25 mouse cellular contexts compared by ENCODE assay signal in the genomic region with DNA sequence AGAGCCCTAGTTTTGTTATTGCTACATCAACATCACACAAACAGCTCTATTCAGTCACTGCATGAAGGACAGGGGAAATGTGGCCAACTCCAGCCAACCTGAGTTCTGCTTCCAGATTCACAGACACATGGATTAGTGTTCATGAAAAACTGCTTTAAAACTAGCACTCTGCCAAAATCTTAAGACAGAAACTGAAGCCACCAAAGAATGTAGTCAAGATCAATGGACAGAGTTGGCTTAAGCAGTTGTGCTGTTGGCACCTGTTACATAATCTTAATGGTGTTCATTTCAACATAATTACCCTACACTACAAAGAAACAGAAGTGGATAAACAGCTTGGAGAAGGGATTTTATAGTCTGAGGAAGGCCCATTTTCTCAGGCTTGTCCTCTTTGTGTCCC. TPM values are rescaled to one million over a fixed set of nuclear protein-coding genes. Genes with fewer than 3 reads are reported as not detected.
DNase-seq lines count a peak whose midpoint lies in the region; ATAC-seq and TF ChIP-seq lines count a peak whose summit lies in the region.
"Had no signal": no experiment of that assay in that cellular context is flagged by ENCODE, and none has a peak within 500 bp of the region (broad histone marks: within the 10 kb centered on the region; RNA-seq: fewer than 3 reads in every experiment).

No protein-coding gene starts in this region.

- no peak overlapping the region for H3K4me2 ChIP-seq in forebrain, embryonic 14.5 days (ENCODE audit: low read length)
- H3K4me2 ChIP-seq in forebrain, postnatal 0 days (ENCODE audit: low read depth) = no peak overlapping the region
- H3K4me2 ChIP-seq in intestine, embryonic 15.5 days (replicated peaks) = no peak overlapping the region
- H3K4me2 ChIP-seq: embryonic facial prominence, embryonic 12.5 days; forebrain, embryonic 12.5 days; forebrain, embryonic 15.5 days had no signal

- no peak for TF ChIP-seq CTCF in forebrain, postnatal 0 days (IDR thresholded peaks at IDR 0.05; ENCODE audit: low read depth)

- H3K27me3 ChIP-seq in forebrain, embryonic 14.5 days (replicated peaks; ENCODE audit: control insufficient read depth, insufficient read depth, low read length) = no peaks in the 10 kb centered on the region
- H3K27me3 ChIP-seq in forebrain, postnatal 0 days (ENCODE audit: insufficient read depth, low read length) = no peaks in the 10 kb centered on the region
- H3K27me3 ChIP-seq in intestine, embryonic 15.5 days (replicated peaks) = no peaks in the 10 kb centered on the region
- H3K27me3 ChIP-seq: CH12.LX; embryonic facial prominence, embryonic 12.5 days; forebrain, embryonic 12.5 days; forebrain, embryonic 15.5 days; Patski had no signal

- H3K9me3 ChIP-seq in forebrain, embryonic 14.5 days (replicated peaks; ENCODE audit: control insufficient read depth, low read length) = no peaks in the 10 kb centered on the region
- no peaks in the 10 kb centered on the region for H3K9me3 ChIP-seq in forebrain, postnatal 0 days (ENCODE audit: low read length)
- no peaks in the 10 kb centered on the region for H3K9me3 ChIP-seq in intestine, embryonic 15.5 days
- H3K9me3 ChIP-seq: embryonic facial prominence, embryonic 10.5 days; embryonic facial prominence, embryonic 12.5 days; forebrain, embryonic 10.5 days; forebrain, embryonic 12.5 days; forebrain, embryonic 15.5 days; G1E had no signal

- no peak overlapping the region for H3K9ac ChIP-seq in forebrain, embryonic 14.5 days (ENCODE audit: low read length)
- no peak overlapping the region for H3K9ac ChIP-seq in forebrain, postnatal 0 days
- H3K9ac ChIP-seq in intestine, embryonic 15.5 days = no peak overlapping the region
- H3K9ac ChIP-seq: embryonic facial prominence, embryonic 12.5 days; forebrain, embryonic 12.5 days; forebrain, embryonic 15.5 days had no signal

- 0 out of 2 replicates have a peak, but pooled peaks cover 9% of the 10 kb centered on the region for H3K36me3 ChIP-seq in forebrain, embryonic 14.5 days (ENCODE audit: control insufficient read depth, insufficient read depth, low read length)
- H3K36me3 ChIP-seq in forebrain, postnatal 0 days (ENCODE audit: insufficient read depth) = 0 out of 2 replicates have a peak, but pooled peaks cover 2% of the 10 kb centered on the region
- no peaks in the 10 kb centered on the region for H3K36me3 ChIP-seq in intestine, embryonic 15.5 days
- H3K36me3 ChIP-seq: embryonic facial prominence, embryonic 12.5 days; forebrain, embryonic 15.5 days had no signal

- no peaks in the 10 kb centered on the region for H3K4me1 ChIP-seq in forebrain, embryonic 14.5 days (ENCODE audit: control insufficient read depth, insufficient read depth, low read length)
- H3K4me1 ChIP-seq in forebrain, postnatal 0 days (ENCODE audit: insufficient read depth) = 0 out of 2 replicates have a peak, but pooled peaks cover 3% of the 10 kb centered on the region
- peaks cover 4% of the 10 kb centered on the region; the same call in 1 of the 2 replicates for H3K4me1 ChIP-seq in intestine, embryonic 15.5 days (replicated peaks)

- H3K4me3 ChIP-seq in forebrain, embryonic 14.5 days (ENCODE audit: low read depth, low read length) = no peak overlapping the region
- H3K4me3 ChIP-seq in forebrain, postnatal 0 days (ENCODE audit: low read depth, low read length) = no peak overlapping the region
- no peak overlapping the region for H3K4me3 ChIP-seq in intestine, embryonic 15.5 days (replicated peaks)
- H3K4me3 ChIP-seq: embryonic facial prominence, embryonic 10.5 days; embryonic facial prominence, embryonic 12.5 days; forebrain, embryonic 10.5 days; forebrain, embryonic 12.5 days; forebrain, embryonic 15.5 days had no signal

- no peak overlapping the region for H3K27ac ChIP-seq in forebrain, embryonic 14.5 days (ENCODE audit: low read depth, low read length)
- H3K27ac ChIP-seq in forebrain, postnatal 0 days (ENCODE audit: low read depth, low read length) = no peak overlapping the region
- H3K27ac ChIP-seq in intestine, embryonic 15.5 days = no peak overlapping the region
- H3K27ac ChIP-seq: embryonic facial prominence, embryonic 10.5 days; embryonic facial prominence, embryonic 12.5 days; forebrain, embryonic 10.5 days; forebrain, embryonic 12.5 days; forebrain, embryonic 15.5 days had no signal

- ATAC-seq in forebrain, embryonic 14.5 days = no peak
- no peak for ATAC-seq in forebrain, postnatal 0 days
- peak; percentile 16; the same call in 1 of the 2 replicates for ATAC-seq in granulocyte monocyte progenitor cell, adult 5-6 weeks (replicated peaks; ENCODE audit: poor library complexity, severe bottlenecking)
- ATAC-seq in intestine, embryonic 15.5 days = no peak
- ATAC-seq: activated CD4-positive, CD25-positive, alpha-beta regulatory T cell, adult 4 months; CD4-positive, CD25-positive, alpha-beta regulatory T cell, adult 4 months; forebrain, embryonic 15.5 days; Patski had no signal

- peak; percentile 4 for DNase-seq in forebrain, embryonic 14.5 days (ENCODE audit: low spot score)
- DNase-seq in forebrain, postnatal 0 days = no peak
- DNase-seq in fat pad, adult 2 months (ENCODE audit: extremely low read depth, low read depth, low spot score) = peak; percentile 52
- DNase-seq in thymus, postnatal 14 days = no peak
- DNase-seq: adrenal gland, adult 2 months; adrenal gland, postnatal 10 days; adrenal gland, postnatal 25 days; B cell, adult 2 months; cerebellum, adult 11-12 months; cerebellum, adult 2 months; cerebellum, adult 9-10 months; cerebellum, postnatal 10 days; cerebellum, postnatal 25 days had no signal

RNA-seq across cellular contexts. Expression of a gene that starts 4.4 kb away (rescaled TPM):
- 9.5 and 12.1 TPM in 2 replicates for polyA plus RNA-seq in forebrain, embryonic 14.5 days (2014; fragmentation: Nextera tagmentation; extraction: Ambion mirVana)
- 14.8 and 18.3 TPM in 2 replicates for total RNA-seq in forebrain, postnatal 0 days (2014; rRNA removed)
- polyA plus RNA-seq in forebrain, postnatal 0 days (2015; fragmentation: Nextera tagmentation; extraction: Ambion mirVana) = 2.6 and 4.2 TPM in 2 replicates
- 29.2 TPM in 2 replicates for total RNA-seq in granulocyte monocyte progenitor cell, adult 5-6 weeks (2014; fragmentation: Nextera tagmentation)
- 15.0 and 17.3 TPM in 2 replicates for total RNA-seq in granulocyte monocyte progenitor cell, adult 5-6 weeks (2017)
- 7.4 and 9.1 TPM in 2 replicates for polyA plus RNA-seq in intestine, embryonic 15.5 days (2015; fragmentation: Nextera tagmentation; extraction: Ambion mirVana)

Comparison
In these comparisons a context has a peak if more than half of its experiments do, and no peak if none do; other contexts are left out.
1. DNase-seq: peak in forebrain, embryonic 14.5 days (single experiment) and fat pad, adult 2 months (single experiment); none in forebrain, postnatal 0 days (single experiment) and thymus, postnatal 14 days (single experiment).